Mouse (Mus musculus) cerebellum, adult (tissue): ENCODE measurements around the gene Rasgrp3.

ENCODE experiments used
- ATAC-seq: cut with Nextera tagmentation; 2 replicates; pipeline ENCODE4 v1.9.2; 2017; ENCODE audit warnings: mild to moderate bottlenecking, moderate library complexity, mixed read lengths; ENCODE audit not compliant: insufficient number of reproducible peaks, low FRiP score, low TSS enrichment

The Rasgrp3 gene

GRCm38 (mm10) chr17:75535612-75536011 is 99.9 kb downstream of the Rasgrp3 start:
- ATAC-seq = no peak

GRCm38 (mm10) chr17:75536396-75537049 is 100.8 kb downstream of the Rasgrp3 start:
- ATAC-seq = no peak

DNA sequence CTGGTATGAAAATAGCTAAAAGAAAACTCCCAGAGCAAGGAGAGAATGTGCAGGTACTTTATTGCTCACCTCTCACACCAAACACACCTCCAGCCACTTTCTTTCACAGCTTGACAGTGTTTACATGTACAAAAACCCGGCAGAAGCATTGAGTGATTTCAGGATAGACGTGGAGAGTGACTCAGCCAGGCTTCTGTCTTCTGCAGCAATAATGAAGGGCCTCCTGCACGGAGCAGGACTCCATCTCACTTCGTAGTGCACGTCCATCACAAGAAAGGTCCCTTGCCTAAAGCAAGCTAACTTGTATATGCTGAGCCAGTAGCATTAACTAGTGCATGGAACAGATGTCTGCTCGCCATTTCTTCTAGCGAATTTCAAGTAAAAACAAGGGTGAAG is 101.4 kb downstream of the Rasgrp3 start:
- ATAC-seq = no peak

GRCm38 (mm10) chr17:75538431-75538830 is 102.7 kb downstream of the Rasgrp3 start:
- no peak for ATAC-seq

- ATAC-seq = no peak
Measured at GRCm38 (mm10) chr17:75539130-75539529, 103.4 kb downstream of the Rasgrp3 start.

DNA sequence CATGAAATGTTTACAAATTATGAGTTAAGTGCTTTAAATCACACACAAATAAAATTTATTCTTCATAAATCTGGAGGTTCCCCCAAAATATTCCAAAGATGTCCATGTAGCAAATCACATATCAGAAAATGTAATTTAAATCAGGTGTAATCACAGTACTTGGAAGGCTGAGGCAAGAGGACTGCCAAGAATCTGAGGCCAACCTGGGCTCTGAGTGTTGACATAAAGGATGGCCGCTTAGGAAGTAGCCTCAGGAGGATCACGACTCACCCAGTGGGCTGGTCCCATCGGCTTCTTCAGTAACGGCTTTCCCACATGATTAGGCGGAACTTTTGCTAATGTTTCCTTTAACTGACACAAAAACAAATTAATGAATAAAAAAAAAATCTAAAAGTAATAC is 104.1 kb downstream of the Rasgrp3 start:
- ATAC-seq = no peak

DNA sequence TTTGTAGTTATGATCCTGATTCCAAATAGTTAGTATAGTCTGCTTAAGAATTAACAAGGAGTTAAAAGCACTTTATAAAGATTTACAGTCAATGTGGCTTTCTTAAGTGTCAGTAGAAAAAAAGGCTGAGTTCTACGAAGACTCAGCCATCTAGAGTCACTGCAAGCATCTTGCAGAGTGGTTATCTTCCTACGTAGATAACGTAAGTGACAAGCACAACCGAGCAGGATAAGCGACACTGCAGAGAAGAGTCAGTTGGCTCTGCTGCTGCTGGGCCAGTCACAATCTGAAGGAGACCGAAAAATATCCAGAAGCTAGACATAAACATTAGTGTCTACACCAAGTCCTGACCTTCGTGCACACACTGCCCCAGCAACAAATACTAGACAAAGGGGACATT is 107.7 kb downstream of the Rasgrp3 start:
- ATAC-seq = no peak

DNA sequence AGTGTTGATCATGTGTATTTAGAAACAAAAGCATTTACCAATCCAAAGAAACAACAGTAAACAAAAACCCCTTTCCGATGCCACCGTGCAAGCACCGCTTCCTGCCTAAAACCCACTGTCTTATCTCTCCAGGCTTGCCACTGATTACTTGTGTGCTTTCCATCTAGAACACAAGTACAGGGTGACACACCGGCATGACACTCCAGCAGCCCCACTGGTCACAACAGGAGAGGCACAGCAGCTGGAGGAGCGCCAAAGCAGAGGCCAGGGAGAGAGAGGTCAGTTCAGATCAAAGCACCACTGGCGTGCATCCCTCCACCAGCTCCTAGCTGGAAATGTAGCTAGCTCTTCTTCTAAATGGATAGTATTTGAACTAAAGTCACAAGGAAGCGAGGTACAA is 108.6 kb downstream of the Rasgrp3 start:
- ATAC-seq = no peak

- no peak for ATAC-seq
Measured at GRCm38 (mm10) chr17:75550771-75551413, 115.2 kb downstream of the Rasgrp3 start.

GRCm38 (mm10) chr17:75551512-75552400 is 116.1 kb downstream of the Rasgrp3 start, which contains the start of gene Fam98a:
Gene Fam98a, minus strand, starts transcription at chr17:75551946.
- ATAC-seq = peak; percentile 97

DNA sequence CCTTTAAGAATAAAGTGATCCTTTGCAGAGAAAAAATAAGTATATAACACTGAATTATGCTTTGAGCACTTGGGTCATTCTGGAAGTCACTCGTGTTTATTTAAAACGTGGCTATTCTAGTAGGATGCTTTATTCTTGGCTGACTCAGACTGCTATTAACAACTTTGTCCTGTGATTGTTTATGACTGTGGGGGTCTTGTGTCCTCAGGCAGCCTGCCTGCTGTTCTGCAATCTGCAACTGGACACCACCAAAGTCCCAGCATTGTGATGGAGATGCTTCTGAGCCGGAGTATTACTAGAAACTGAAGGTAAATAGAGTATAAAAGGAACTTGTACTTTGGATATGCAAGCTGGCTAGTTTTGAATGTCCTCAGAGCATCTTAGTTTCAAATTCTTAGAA is 121.3 kb downstream of the Rasgrp3 start:
- no peak for ATAC-seq

- ATAC-seq = no peak
Measured at GRCm38 (mm10) chr17:75558041-75558440, 122.3 kb downstream of the Rasgrp3 start.

- no peak for ATAC-seq
Measured at GRCm38 (mm10) chr17:75575608-75576007, 139.9 kb downstream of the Rasgrp3 start.
